Mouse (Mus musculus) myocyte (in vitro differentiated cells): ENCODE measurements around the gene Calhm4. TPM values are rescaled to one million over a fixed set of nuclear protein-coding genes. Genes with fewer than 3 reads are reported as not detected.
A peak's percentile ranks its signal among the peaks of the same experiment; 100 is the strongest.

Source experiments
- H3K27me3 ChIP-seq: one replicate; pipeline ENCODE4 v1.6.1; 2011; ENCODE audit not compliant: control insufficient read depth, insufficient read depth, insufficient read length
- H3K36me3 ChIP-seq: one replicate; pipeline ENCODE4 v1.6.1; 2011; ENCODE audit not compliant: control insufficient read depth, insufficient read depth
- H3K4me2 ChIP-seq: one replicate; pipeline ENCODE4 v1.6.1; 2011; ENCODE audit warnings: low read depth, control low read depth
- H3K4me3 ChIP-seq: one replicate; pipeline ENCODE4 v1.5.1; 2011; ENCODE audit warnings: mild to moderate bottlenecking, control low read depth, moderate library complexity
- H3K79me2 ChIP-seq: one replicate; pipeline ENCODE4 v1.6.1; 2011; ENCODE audit not compliant: control insufficient read depth, insufficient read depth
- H3ac ChIP-seq: one replicate; pipeline ENCODE4 v1.6.1; 2011; ENCODE audit not compliant: control insufficient read depth, insufficient read length
- CEBPB ChIP-seq: IDR thresholded peaks from 2 replicates; pipeline ENCODE4 v1.6.1; 2011; ENCODE audit warnings: mild to moderate bottlenecking, moderate library complexity; ENCODE audit not compliant: poor library complexity, insufficient read depth, severe bottlenecking
- E2F4 ChIP-seq: IDR thresholded peaks from one replicate; pipeline ENCODE4 v1.6.1; 2011; ENCODE audit warnings: mild to moderate bottlenecking, control low read depth, moderate library complexity; ENCODE audit not compliant: insufficient read depth
- MAX ChIP-seq: IDR thresholded peaks from one replicate; pipeline ENCODE4 v1.6.1; 2011; ENCODE audit warnings: low read depth, mild to moderate bottlenecking, control low read depth
- MYOD1 ChIP-seq, 3 experiments: IDR thresholded peaks; one replicate each; pipeline ENCODE4 v1.6.1; 2011; ENCODE audit warnings: control low read depth in 2 of 3, low read depth in 2 of 3, mild to moderate bottlenecking in 2 of 3, moderate library complexity in 1 of 3; ENCODE audit not compliant: insufficient read length in 2 of 3, control insufficient read depth in 1 of 3
- MYOG ChIP-seq, 3 experiments: IDR thresholded peaks; one replicate each; pipeline ENCODE4 v1.6.1; 2011; ENCODE audit warnings: control low read depth in 2 of 3, low read depth in 2 of 3, mild to moderate bottlenecking in 2 of 3; ENCODE audit not compliant: insufficient read length in 2 of 3, control insufficient read depth in 1 of 3, insufficient read depth in 1 of 3
- POLR2A ChIP-seq: IDR thresholded peaks from one replicate; pipeline ENCODE4 v1.6.1; 2011; ENCODE audit warnings: low read depth, mild to moderate bottlenecking, control low read depth, moderate library complexity; ENCODE audit not compliant: insufficient read length
- POLR2AphosphoS2 ChIP-seq: IDR thresholded peaks from one replicate; pipeline ENCODE4 v1.6.1; 2011; ENCODE audit warnings: low read depth, control low read depth; ENCODE audit not compliant: insufficient read length
- REST ChIP-seq: IDR thresholded peaks from one replicate; pipeline ENCODE4 v1.6.1; 2011; ENCODE audit warnings: mild to moderate bottlenecking, control low read depth, moderate library complexity; ENCODE audit not compliant: insufficient read depth, insufficient read length
- SRF ChIP-seq: IDR thresholded peaks from one replicate; pipeline ENCODE4 v1.6.1; 2011; ENCODE audit warnings: low read depth; ENCODE audit not compliant: control insufficient read depth, insufficient read length
- TCF12 ChIP-seq: IDR thresholded peaks from one replicate; pipeline ENCODE4 v1.6.1; 2011; ENCODE audit warnings: mild to moderate bottlenecking, control low read depth; ENCODE audit not compliant: poor library complexity, insufficient read depth, severe bottlenecking
- TCF3 ChIP-seq: IDR thresholded peaks from one replicate; pipeline ENCODE4 v1.6.1; 2011; ENCODE audit warnings: low read depth, control low read depth; ENCODE audit not compliant: insufficient read length
- USF1 ChIP-seq: IDR thresholded peaks from one replicate; pipeline ENCODE4 v1.6.1; 2011; ENCODE audit warnings: low read depth, mild to moderate bottlenecking, control low read depth, moderate library complexity
- polyA plus RNA-seq: library from polyadenylated mRNA; unstranded; fragments of >200 nt; fragmentation: generic; extraction: Trizol; gene quantifications from one replicate; pipeline ENCODE4 v1.2.1, GENCODE M21; 2012; ENCODE audit warnings: missing spikeins

Calhm4 gene
- polyA plus RNA-seq, 1 experiment = not detected

DNA sequence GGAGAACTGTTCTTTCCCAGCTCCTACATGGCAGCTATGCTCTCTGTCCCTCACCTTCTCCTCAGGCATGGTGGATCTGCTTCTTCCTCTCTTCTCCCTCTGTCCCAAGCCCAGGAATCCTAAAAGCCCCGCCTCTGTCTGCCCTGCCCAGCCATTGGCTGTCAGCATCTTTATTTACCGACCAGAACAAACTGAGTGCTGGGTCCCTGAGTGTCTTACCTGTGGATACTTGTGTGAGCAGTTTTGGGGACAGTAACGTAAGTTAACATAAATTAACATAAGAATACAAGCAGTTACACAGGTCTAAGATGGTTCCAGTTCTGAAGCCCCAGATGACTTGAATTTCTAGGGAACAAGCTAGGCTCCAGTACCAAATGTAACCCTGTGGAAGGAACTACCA, 22.5 kb upstream of the Calhm4 start:
- Histone ChIP-seq H3K27me3 (no peaks in the 10 kb centered on the region), H3K4me3 (no peak overlapping the region), H3K79me2 (no peaks in the 10 kb centered on the region), H3K36me3 (no peaks in the 10 kb centered on the region), H3K4me2 (no peak overlapping the region), H3ac (no peak overlapping the region)
- TF ChIP-seq REST (no peak), POLR2A (no peak), TCF3 (no peak), CEBPB (no peak), MYOG (IDR thresholded peaks at IDR 0.05; ENCODE audit: control insufficient read depth in 1 of 3, insufficient read depth in 1 of 3, insufficient read length in 2 of 3, low read depth in 2 of 3) (no peak), E2F4 (no peak), TCF12 (no peak), MYOD1 (IDR thresholded peaks at IDR 0.05; ENCODE audit: control insufficient read depth in 1 of 3, insufficient read length in 2 of 3, low read depth in 2 of 3) (no peak), SRF (no peak), USF1 (no peak), POLR2AphosphoS2 (no peak), MAX (no peak)

DNA sequence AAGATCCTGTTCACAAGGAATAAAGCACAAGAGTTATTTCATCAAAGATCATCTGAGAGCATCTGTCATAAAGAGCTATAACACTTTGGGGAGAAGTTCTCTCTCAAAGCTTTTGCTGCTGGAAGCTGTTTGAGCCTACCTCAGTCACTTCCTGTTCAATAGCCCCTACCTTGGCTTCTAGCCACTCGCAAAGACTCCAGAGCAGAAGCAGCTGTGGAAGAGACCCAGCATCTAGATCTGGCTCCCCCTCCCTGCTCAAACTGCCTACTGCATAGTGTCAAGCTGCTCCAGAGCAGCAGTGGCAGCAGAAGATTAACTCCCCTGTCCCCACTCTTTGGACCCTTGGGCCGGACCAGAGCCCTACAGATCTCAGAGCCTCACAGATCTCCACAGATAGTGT, 9.9 kb upstream of the Calhm4 start:
- no peak for TF ChIP-seq MYOG (IDR thresholded peaks at IDR 0.05; ENCODE audit: control insufficient read depth in 1 of 3, insufficient read depth in 1 of 3, insufficient read length in 2 of 3, low read depth in 2 of 3)
- TF ChIP-seq REST = no peak
- TF ChIP-seq TCF12 = no peak
- no peak for TF ChIP-seq CEBPB
- no peak for TF ChIP-seq TCF3
- no peak for TF ChIP-seq E2F4
- no peak for TF ChIP-seq MAX
- no peak for TF ChIP-seq MYOD1 (IDR thresholded peaks at IDR 0.05; ENCODE audit: control insufficient read depth in 1 of 3, insufficient read length in 2 of 3, low read depth in 2 of 3)
- no peaks in the 10 kb centered on the region for H3K36me3 ChIP-seq

DNA sequence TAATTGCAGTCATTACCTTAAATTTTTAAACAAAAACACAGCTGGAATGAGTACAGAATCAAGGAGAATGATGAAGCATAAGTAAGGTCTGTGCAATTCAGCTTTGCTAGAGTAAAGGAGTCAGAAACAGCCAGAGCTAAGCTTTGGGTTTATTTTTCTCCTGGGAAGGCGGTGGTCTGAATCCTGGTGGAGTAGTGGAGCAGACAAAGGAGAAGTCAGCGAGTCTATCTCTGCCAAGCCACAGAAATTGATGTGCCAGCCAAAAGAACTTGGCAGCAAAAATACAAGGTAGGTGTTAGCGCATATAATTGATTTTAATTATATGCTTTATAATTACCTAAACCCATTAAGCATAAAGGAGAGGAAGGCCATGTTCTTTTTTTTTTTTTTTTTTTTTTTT, 6.7 kb downstream of the Calhm4 start, which contains the start of gene Trappc3l:
Trappc3l (plus strand) TSS at position 197 of the 400 bp plus-strand sequence.
- TF ChIP-seq POLR2A = no peak
- TF ChIP-seq MYOD1 (IDR thresholded peaks at IDR 0.05; ENCODE audit: control insufficient read depth in 1 of 3, insufficient read length in 2 of 3, low read depth in 2 of 3) = no peak
- TF ChIP-seq CEBPB = no peak
- TF ChIP-seq USF1 = no peak
- no peak for TF ChIP-seq POLR2AphosphoS2
- no peak for TF ChIP-seq MAX
- TF ChIP-seq E2F4 = no peak
- TF ChIP-seq REST = no peak
- no peak for TF ChIP-seq TCF12
- no peak for TF ChIP-seq TCF3
- TF ChIP-seq SRF = no peak
- no peak for TF ChIP-seq MYOG (IDR thresholded peaks at IDR 0.05; ENCODE audit: control insufficient read depth in 1 of 3, insufficient read depth in 1 of 3, insufficient read length in 2 of 3, low read depth in 2 of 3)
- H3K4me2 ChIP-seq = no peak within 1 kb of the TSS
- no peaks in the 10 kb centered on the region for H3K27me3 ChIP-seq
- no peaks in the 10 kb centered on the region for H3K79me2 ChIP-seq
- H3K36me3 ChIP-seq = no peaks in the 10 kb centered on the region
- no peak within 1 kb of the TSS for H3K4me3 ChIP-seq
- no peak within 1 kb of the TSS for H3ac ChIP-seq

More for the DNA sequence above, 9.9 kb upstream of the Calhm4 start:
- Histone ChIP-seq H3K4me3 (no peak overlapping the region), H3K27me3 (no peaks in the 10 kb centered on the region), H3K4me2 (no peak overlapping the region), H3K79me2 (no peaks in the 10 kb centered on the region), H3ac (no peak overlapping the region)

DNA sequence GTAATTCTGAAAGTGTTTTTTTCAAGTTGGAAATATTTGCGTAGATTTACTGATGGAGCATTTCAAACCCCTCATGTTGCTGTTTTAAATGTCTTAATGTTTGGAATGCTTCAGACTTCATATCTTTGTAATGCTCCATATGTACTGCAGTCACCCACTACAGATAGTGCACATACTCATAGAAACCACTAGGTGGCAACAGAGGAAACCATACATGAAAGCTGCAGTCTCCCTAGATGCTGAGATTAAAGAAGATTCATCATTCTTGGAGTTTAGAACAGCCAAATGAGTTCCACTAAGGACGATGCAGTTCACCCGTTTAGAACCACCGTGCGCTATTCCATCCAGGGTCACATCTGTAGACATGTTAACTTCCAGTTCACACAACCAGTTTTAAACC, 7.5 kb downstream of the Calhm4 start:
- Histone ChIP-seq H3K4me2 (no peak overlapping the region), H3K27me3 (no peaks in the 10 kb centered on the region)

DNA sequence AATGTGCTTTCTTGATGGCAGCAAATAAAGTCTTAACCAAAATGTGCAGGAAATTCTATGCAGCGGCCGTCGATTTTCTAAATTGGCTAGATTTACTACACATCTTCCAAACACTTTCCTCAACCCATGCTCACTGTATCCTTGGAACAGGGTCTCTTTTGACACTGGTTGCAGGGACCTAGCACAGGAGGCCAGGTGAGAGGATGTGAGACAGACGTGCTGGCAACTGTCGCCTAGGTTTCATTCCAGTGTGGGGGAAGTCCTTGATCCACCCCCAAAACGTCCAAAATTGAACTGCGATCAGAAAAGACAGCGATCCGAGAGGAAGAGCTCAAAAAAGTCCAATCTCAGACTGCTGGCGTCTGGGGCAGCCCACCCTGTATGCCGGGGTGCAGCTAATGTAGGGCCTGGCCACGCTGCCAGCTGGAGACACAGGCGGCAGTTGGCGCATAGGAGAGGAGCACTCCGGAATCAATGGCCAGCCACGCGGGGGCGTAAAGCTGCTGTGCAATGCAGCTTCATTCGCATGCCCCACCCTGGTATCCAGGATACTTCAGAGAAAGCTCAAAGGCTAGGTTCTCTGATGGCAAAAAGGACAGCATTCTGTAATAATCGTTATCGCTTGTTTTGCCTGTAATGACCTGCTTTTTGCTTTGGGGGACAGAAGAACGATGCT, 10.3 kb downstream of the Calhm4 start:
- Histone ChIP-seq H3K4me2 (peak overlapping the region; percentile 56), H3K79me2 (no peaks in the 10 kb centered on the region), H3K27me3 (no peaks in the 10 kb centered on the region), H3ac (no peak overlapping the region), H3K36me3 (no peaks in the 10 kb centered on the region), H3K4me3 (no peak overlapping the region)
- TF ChIP-seq POLR2AphosphoS2 (no peak), TCF12 (no peak), MYOG (IDR thresholded peaks at IDR 0.05; ENCODE audit: control insufficient read depth in 1 of 3, insufficient read depth in 1 of 3, insufficient read length in 2 of 3, low read depth in 2 of 3) (peak in 1 of 3 experiments; percentile 32), MYOD1 (IDR thresholded peaks at IDR 0.05; ENCODE audit: control insufficient read depth in 1 of 3, insufficient read length in 2 of 3, low read depth in 2 of 3) (peak in 1 of 3 experiments; percentile 50)

More for the DNA sequence above, 7.5 kb downstream of the Calhm4 start:
- H3ac ChIP-seq = no peak overlapping the region
- no peaks in the 10 kb centered on the region for H3K79me2 ChIP-seq
- no peaks in the 10 kb centered on the region for H3K36me3 ChIP-seq
- TF ChIP-seq POLR2AphosphoS2 (no peak), E2F4 (no peak), CEBPB (no peak)
- no peak overlapping the region for H3K4me3 ChIP-seq
